Mouse (Mus musculus) left cerebral cortex, adult 18-20 months (tissue): ENCODE measurements around the gene St6galnac3. TPM values are rescaled to one million over a fixed set of nuclear protein-coding genes. Genes with fewer than 3 reads are reported as not detected.
A peak's percentile ranks its signal among the peaks of the same experiment; 100 is the strongest.

Source experiments
- DNase-seq, 2 experiments: peaks; one replicate each; pipeline ENCODE4 v3.0.0; 2021 to 2022; ENCODE audit warnings: low spot score in 2 of 2, mixed read lengths in 1 of 2
- total RNA-seq, 2 experiments: library from RNA; stranded (reverse); gene quantifications; 2 replicates each; pipeline ENCODE4 v1.2.3; 2021

St6galnac3 gene
- total RNA-seq, 2 experiments from 2014 or later: 15.5 to 18.5 TPM

DNA sequence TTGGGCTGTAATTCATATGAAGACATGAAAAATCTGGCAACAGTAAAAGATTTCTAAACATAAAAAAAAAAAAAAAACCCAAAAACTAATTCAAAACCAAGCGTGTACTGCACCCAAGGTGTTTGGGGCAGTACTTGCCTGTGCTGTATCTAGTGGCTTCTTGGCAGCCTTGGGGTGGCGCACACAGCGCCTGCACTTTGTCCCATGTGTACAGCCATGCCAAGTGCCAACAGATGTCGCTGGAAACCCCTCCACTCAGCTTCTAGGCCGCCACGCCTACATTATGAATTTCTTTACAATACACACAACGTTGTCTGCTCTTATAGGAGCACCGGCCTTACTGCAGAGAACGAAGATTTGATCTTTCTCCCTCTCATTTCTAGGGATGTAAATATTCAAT is 130.4 kb downstream of the St6galnac3 start:
- DNase-seq: no peak

DNA sequence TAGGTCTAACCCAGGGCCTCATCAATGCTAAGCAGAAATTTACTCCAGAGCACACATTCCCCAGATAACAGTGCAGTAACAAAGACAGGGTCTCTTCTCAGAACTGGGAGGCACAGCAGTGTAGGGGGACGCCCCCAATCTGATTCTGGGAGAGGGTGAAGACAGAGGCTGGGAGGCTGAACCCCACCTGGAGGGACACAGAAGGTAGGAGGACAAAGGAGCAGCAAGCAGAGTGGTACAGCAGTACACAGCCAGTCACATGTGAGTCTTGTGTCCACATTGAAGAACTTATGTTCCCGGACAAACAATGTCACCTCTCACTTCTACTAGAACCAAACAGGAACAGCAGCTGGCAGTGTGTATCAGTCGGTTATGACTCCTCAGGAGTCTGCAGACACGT is 131.0 kb downstream of the St6galnac3 start:
- DNase-seq: no peak

DNA sequence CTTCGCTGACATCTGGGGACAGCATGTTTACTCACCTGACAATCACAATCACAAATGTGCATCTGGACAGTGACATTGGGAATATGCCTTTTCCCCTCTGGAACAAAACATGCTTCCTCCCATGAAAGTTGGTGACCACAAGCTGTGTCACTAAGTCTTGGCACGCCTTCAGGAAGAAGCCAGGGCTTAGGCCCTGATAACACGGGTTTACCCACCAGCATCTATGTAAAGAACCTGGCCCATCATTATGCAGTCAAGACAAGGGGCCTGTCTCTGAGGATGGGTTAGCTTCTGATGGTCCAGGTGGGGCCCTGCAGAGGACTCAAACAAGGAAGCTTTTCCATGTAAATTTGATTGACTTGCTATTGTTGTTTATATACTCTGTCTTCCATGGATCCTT is 131.9 kb downstream of the St6galnac3 start:
- no peak for DNase-seq

DNA sequence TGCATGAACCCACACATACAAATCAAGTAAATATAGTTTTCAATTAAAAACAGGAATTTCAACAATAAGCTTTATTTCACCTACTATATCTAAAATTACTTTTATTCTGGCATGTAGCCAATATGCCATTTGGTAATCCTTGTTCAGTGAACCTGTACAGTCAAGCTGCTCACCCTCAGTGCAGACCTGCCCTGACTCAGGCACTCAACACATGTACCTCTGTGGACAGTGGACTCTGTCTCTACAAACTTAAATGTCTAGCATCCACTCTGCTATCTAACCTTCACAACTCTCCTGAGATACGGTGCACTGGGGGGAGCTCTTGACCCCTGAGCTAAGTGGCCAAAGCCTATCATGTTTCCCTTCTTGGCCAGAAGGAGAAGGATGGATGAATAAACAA is 137.4 kb downstream of the St6galnac3 start:
- DNase-seq: no peak

DNA sequence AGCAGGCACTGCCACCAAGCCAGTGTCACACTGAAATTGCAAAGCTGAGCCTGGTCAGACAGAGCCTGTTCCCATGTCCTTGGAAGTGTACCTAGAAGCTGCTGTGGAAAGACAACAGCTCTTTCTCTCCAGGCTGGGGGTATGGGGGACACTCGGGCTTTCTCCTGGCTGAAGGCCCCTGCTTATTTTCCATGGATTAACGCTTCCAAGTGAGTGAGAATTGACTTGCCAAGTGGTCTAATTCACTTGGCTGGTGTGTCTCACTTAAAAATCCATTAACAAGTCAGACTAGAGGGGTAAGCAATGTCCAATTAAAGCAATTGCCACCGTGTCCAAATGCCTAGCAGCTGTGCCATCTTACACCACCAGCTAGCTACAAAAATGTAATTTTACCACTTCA is 140.1 kb downstream of the St6galnac3 start:
- no peak for DNase-seq

DNA sequence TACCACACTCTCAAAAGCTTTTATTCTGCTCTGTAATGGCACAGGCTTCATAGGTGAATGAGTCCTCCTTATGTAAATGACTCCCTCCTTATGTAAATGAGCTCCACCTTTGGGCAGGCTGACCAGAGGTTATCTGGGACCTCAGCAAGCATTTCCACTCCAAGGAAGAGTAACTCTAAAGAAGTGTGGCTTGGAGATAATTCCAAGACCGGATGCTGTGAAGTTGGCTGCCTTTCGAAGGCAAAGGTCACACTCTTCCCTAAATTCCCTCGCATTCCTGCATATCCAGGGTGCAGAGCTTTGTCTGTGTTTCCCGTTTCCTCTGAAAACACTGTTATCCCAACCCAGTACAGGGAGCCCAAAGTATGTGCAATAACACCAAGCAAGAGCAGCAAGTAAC is 142.9 kb downstream of the St6galnac3 start:
- DNase-seq: no peak

DNA sequence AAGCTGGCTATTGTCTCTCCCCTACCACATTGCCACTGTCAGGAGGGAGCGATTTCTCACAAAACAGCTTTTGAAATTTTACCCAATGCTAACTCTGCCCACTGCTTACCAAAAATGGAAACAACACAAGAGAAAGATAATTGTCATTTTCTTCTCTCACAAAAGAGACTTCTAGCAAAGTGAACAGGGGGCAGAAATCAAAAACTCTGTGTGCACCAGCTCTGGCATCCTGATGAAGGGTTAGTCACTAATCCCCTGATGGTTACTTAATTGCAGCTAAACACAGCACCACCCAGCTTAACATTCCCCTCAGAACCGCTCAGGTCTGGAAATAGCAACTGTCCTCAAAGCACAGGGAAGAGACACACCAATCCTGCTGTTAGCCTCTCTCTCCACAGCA is 144.3 kb downstream of the St6galnac3 start:
- DNase-seq: peak in 1 of 2 experiments; percentile 31

DNA sequence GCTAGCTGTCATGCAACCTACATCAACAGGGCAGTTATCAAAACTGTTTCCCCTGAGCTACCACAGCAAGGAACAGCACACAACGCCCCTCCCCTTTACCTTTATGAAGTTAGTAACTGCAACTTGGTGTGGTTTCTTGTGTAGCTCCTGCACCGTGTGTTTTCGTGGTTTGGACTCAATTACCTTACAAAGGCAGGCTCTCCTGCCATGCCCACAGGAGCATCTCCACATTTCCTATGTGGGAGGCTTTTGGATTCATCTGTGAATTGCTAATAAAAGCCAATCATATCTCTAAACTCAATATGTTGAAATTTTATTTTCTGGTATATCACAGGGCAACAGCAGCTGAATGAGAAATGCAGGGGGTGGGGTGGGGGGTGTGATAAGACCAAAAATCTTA is 144.8 kb downstream of the St6galnac3 start:
- no peak for DNase-seq

DNA sequence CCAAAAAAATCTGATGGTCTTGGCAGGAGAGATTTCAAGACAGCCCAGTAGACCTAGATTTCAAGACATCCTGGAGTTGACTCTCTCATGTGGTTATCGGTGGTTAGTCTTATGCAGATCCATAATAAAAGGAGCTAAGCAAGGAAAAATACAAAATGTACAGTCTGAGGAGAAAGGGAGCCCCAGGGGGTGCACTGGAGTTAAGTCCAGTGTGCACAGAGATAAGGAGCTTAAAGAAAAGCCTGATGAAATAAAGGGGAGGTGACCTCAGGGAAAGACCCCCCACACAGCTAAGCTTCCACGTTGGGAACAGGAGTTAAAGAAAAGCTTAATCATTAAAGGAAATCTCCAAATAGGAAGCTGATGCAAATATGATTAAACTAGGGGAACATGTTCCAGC is 147.7 kb downstream of the St6galnac3 start:
- no peak for DNase-seq

DNA sequence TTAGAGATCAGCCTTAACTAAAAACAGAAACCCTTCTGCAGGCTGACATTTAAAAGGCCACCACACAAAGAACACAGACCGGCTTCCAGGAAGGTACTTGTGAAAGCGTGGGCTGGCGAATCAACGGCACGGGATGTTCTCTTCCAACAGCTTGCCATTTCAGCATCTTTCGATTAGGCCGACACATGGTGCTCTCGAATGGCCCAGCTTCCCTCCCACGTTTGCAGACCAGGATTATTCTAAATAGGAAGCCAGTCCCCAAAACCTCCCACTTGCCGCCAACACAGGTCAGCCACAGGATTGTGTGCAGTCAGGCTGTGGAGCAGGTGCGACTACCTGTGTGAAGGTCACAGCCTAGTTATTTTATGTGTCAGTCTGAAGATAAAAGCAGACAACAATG is 153.8 kb downstream of the St6galnac3 start:
- peak; percentile 66 to 74 for DNase-seq

DNA sequence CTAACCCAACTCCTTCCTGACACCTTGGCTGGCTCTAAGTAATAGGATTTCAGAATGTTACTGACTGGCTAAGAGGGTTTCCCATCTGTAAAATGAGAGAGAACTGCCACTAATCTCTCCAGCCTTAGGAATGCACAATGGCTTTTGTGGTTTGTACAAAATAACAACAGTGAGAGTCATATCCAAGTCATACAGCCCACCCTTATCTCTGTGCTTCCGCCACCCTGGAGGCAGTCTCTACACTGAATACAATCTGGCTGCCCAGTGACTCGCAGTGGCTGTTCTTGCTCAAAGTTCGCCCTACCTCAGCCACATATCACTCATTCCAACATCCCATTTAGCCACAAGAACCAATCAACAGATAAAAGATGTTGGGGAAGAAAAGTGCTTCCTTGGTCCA is 156.2 kb downstream of the St6galnac3 start:
- no peak for DNase-seq

DNA sequence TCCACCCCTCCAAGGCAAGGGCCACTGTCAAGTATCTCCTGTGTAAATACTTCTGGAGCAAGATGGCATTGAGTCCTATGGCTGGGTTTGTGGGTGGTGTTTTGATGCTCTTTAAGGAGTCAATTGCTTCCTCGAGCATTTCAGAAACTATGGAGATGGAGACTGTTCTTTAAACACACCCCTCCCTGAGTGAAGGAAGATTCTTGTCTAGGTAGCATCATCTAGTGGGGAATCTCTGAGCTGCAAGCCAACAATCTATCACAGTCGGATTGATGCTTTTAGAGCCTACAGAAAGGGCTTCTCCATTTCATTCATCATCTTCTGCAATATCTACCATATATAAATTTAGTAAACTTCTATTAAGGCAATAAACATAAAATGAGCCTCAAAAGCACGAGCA is 157.1 kb downstream of the St6galnac3 start:
- DNase-seq: peak in 1 of 2 experiments; percentile 36

DNA sequence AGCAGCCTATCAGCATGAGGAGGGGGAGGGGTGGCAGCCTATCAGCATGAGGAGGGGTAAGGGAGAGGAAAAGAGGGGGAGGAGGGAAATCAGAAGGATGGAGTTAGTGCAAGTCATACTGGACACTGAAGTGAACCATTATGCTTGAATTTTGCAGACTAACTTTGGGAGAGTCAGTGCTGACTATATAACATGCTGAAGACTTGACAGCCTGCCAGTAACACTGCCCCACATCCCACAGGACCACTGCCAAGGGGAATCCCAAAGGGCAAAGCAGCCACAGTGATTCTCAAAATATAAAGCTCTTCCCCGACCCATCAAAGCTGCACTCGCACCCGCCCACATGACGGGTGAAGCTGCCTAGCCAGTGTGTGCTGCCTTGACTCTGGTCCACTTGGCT is 157.5 kb downstream of the St6galnac3 start:
- no peak for DNase-seq

DNA sequence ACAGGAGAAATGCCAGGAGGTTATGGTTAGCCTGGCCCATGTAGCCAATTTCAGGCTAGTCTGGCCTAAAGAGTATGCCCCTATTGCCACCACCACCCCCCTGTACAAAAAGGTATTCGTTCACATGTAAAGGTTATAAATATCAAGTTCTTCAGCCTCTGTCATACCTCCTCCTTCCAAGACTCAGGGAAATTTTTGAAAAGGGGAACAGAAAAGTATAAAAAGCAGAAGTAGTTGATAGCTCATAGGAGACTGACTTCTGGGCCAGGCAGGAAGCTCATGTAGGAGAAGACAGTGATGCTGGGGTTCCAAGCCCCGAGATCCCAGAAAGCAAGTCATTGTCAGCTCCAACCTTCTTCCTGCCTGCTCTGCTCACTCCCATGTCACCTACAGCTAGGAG is 158.9 kb downstream of the St6galnac3 start:
- no peak for DNase-seq

DNA sequence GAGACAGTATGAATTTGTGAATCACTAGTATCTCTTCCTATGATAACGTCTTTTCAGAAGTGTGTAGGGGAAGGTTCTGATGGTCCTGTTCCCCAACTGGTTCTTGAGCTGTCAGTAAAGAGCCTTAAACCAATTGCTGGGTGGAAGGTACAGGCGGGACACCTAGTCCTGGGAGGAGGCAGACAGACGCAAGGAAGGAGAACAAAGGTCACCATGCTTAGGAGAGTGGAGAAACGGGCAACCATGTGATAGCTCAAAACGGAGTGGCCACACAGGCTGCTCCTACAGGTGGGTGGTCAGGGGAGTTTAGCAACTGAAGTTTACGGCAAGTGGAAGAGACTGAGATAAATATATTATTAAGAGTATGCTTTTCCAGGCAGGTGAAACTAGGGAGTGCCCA is 164.1 kb downstream of the St6galnac3 start:
- no peak for DNase-seq

DNA sequence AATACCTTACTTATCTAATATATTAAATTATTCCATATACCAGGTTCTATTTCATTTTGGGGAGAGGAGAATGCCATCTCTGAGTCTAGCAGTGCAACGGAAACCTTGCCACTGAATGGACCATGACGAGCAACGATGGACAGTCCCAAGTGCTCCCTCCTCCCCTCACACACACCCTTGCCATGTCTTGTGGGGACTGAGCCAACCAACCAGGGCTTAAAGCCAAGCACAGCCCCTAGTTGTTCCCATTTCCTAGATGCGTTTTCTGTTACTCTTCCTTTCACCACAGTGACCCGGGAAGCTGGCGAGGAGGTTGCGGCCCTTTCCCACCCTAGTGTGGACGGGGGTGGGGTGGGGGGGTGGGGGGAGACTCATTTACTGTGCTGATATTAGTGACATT is 165.4 kb downstream of the St6galnac3 start:
- DNase-seq: no peak

DNA sequence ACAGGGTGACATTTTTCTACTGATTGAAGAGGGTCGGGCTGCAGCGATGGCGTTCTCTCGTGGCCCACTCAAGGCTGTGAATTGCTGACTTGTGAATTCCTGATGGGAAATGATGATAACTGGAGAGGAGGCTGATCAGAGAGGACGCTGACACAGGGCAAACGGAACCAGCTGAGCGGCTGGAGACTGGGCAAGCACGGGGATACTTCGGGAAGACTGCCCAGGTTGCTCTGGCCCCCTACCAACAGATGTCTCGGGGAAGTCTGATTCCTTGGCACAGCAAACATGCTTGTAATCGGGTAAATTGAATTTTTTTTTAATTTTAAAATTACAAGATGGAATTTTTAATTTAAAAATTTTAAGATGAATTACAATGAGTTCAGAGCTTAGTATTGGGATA is 168.4 kb downstream of the St6galnac3 start:
- no peak for DNase-seq

DNA sequence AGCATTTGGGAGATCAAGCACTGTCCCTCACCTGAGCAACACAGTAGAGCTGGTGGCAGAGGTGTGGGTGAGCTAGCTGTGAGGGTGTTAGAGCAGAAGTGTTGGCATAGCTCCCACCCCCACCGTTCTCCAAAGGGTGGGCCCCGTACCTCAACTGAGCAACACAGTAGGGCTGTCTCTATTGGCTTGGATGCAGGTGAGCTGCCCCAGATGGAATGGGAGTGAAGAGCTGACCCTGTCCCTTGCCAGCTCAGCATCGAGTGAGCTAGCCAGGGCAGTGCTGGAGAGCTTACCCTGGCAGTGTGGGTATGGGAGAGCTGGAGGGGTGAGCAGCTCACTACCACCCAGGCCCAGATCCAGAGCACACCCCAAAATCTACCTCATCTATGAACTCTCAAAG is 171.3 kb downstream of the St6galnac3 start:
- no peak for DNase-seq

DNA sequence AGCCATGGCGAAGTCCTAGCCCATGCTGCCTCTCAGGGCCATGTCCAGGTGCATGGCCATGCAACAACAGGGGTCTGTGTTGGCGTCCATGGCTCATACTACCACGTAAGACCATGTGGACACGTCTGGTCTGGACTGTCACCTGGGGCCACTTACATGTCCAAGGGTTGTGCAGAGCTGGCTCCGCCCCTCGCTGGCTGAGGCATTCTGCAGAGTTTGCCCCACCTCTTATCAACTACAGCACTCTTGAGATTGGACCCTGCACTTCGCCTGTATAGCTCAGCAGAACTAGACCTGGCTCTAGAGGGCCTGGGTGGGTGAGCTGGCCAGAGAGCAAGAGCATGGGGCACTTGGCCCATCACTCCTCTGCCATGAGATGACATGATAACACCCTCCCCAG is 171.7 kb downstream of the St6galnac3 start:
- no peak for DNase-seq

DNA sequence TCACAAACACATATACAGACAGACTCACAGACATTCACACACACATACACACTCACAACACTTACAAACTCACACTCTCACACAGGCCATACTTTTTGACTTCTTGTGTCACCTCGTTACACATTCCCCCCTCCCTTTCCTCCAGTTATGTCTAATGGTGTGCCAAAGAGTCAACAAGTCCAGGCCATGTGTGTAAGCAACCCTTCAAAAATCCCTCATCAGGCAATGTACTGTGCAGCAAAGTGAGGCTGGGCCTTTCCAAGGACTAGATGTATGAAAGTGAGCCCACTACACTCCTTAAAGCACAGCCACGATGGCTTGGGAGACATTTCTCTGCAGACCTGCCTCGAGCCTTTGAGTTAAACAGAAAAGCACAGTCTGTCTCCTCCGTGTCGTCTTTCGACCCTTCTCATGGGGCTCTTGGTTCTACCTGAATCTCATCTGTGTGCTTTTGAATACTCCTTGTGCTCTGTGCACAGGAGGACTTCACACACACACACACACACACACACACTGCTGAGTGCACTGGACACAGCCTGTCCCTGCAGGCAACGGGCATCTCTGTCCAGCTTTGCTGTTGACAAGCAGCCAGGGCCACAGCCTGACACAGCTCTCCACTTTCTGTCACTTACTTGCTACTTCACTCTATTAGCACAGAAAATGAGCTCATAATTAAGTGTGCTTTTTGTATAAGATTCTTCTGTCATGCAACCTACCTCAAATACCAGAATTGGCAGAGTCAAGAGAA is 177.9 kb downstream of the St6galnac3 start:
- DNase-seq: no peak

DNA sequence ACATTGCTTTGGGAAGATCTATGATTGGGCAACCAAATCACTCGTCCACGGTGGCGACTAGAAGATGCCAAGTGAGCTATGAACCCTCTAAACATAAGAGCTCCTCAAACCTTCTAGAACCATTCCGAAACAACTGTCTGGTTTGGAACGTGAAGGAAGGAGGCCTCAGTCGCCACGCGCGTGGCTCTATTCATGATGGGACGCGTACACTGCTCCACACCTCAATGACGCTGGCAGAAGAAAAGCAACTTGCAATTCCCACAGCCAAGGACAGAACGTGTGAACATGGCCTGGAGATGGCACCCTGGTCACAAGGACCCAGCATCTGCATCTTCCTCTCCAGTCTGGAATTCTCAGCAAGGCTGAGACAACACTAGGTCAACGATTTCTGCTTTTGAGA is 185.1 kb downstream of the St6galnac3 start:
- no peak for DNase-seq

DNA sequence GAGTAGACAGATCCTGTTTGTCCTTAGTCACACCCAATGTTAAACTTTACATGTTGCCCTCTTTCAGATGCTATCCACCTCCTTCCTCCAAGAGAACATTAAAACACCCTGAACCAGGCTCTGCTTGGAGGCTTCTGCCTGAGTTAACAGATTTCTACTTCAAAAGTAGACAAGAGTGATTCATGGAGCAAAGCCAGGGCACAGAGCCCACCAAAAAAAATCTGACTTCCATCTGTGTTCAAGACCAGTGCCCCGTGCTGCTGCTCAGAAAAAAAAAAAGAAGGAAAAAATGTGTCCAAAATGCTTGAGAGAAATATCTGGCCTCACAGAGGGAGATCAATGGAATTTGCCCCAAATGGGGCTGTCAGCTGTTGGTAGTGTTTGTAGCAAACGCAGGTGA is 186.6 kb downstream of the St6galnac3 start:
- DNase-seq: no peak

DNA sequence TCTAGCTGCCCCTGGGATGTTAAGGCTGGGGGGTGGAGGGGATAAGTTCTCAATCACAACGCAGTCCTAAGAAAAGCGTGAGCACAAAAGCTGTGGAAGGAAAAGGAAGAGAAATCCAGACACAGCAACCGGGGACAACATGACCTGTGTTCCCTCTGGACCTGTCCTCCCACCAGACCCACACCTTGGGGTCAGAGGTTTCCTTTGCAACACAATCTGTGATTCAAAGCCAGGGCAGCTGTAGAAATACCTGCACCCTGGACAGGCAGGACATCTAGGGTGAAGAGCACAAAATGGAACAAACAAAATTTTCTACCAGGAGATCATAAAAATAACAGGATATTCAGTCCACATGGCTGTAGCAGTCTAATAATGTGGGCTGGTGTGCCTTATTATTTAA is 187.5 kb downstream of the St6galnac3 start:
- no peak for DNase-seq

DNA sequence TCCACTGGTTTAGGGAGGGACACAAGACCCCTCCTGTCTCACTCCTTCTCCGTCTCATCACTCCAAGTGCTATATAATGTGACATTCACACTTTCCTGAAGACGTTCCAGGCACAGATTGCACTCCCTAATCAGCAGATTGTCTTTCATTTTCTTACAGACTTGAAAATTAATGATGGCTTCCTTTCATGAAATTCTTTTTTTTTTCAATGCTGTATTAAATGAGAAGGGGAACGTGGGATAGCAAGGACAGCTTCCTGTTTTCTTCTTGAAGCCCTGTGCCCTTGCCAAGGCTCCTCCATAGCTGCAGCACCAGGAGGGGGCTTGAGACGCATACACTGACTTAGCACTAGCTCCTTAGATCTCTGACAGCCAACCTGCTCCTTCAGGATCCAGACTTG is 188.7 kb downstream of the St6galnac3 start:
- DNase-seq: no peak
